Mouse (Mus musculus) ES-Bruce4 (cell line): ENCODE data around the gene Nkg7.

Source experiments
- CTCF ChIP-seq: IDR thresholded peaks from one replicate; pipeline ENCODE4 v1.8.1; 2011; ENCODE audit warnings: low read depth, low read length
- EP300 ChIP-seq: IDR thresholded peaks from 2 replicates; pipeline ENCODE4 v1.6.1; 2011; ENCODE audit warnings: low read depth, low read length; ENCODE audit not compliant: insufficient read depth
- POLR2A ChIP-seq: IDR thresholded peaks from one replicate; pipeline ENCODE4 v1.8.1; 2011; ENCODE audit warnings: low read length; ENCODE audit not compliant: insufficient read depth

DNA sequence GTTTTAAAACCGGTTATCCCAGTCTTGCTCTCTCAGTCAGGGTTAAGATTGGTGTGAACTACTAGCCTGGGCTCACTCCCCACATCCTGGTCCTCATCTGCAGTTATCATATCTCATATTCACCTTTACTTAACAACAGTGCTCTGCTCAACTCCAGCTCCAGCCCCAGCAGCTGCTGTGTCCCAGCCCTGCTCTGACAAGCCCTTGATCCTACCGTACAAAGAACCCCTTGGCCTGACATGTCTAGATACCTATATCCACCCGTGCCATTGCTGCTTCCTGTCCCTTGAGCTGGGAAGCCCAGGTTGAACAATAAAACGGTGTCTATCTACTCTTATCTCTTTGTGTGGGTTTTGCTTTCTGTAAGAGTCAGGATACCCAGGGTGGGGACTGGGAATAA is 7.4 kb upstream of the Nkg7 start:
- TF ChIP-seq POLR2A (no peak), CTCF (no peak), EP300 (no peak)
